Mouse (Mus musculus): Measurements from ENCODE around the gene Rabepk.

GRCm38 (mm10) chr2:34783064-34784020 lies 16.4 kb downstream of the Rabepk start:
- TF ChIP-seq CTCF (IDR thresholded peaks at IDR 0.05; ENCODE audit: control insufficient read depth, insufficient read depth, low read length), result no peak
- TF ChIP-seq POLR2A (IDR thresholded peaks at IDR 0.05; ENCODE audit: borderline replicate concordance, control insufficient read depth, low read depth, low read length), result no peak
